Mouse (Mus musculus): ENCODE data around the gene Sesn3.

DNA sequence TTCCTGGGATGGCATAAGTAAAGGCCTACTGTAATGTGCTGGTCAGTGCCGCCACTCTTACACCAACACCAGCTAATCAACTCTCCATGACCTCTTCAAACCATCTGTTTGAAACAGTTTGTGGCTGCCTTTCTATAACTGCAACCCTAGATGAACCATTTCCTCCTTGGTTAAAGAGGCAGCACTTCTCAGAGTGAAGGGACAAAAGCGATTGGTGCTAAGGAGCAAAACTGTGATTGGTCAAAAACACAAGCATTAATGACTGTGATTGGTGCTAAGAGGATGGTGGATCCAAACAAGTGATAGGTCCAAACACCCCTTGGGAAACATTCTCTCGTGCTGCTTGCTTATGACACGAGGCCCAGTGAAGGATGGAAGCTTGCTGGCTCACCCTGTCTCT, 61.0 kb downstream of the Sesn3 start:
- TF ChIP-seq POLR2A (IDR thresholded peaks at IDR 0.05; ENCODE audit: borderline replicate concordance, extremely low read depth, insufficient read depth, insufficient read length, poor library complexity, severe bottlenecking) (no peak), CTCF (IDR thresholded peaks at IDR 0.05; ENCODE audit: borderline replicate concordance, extremely low read depth, insufficient read depth, insufficient read length) (no peak)

Data from brain, embryonic 14.5 days (tissue).